Mouse (Mus musculus) left cerebral cortex, adult 18-20 months (tissue): Measurements from ENCODE around the gene Cnnm3. TPM values are rescaled to one million over a fixed set of nuclear protein-coding genes. Genes with fewer than 3 reads are reported as not detected.
"Not testable (repeated sequence)": the region's sequence is repeated elsewhere in the genome, so short reads cannot be mapped to it uniquely, and the experiment has no call there.

ENCODE experiments used
- DNase-seq, 2 experiments: peaks; one replicate each; pipeline ENCODE4 v3.0.0; 2021 to 2022; ENCODE audit warnings: low spot score in 2 of 2, mixed read lengths in 1 of 2
- total RNA-seq, 2 experiments: library from RNA; stranded (reverse); gene quantifications; 2 replicates each; pipeline ENCODE4 v1.2.3; 2021

The Cnnm3 gene
- total RNA-seq, 2 experiments from 2014 or later, result 31.7 to 34.6 TPM

DNA sequence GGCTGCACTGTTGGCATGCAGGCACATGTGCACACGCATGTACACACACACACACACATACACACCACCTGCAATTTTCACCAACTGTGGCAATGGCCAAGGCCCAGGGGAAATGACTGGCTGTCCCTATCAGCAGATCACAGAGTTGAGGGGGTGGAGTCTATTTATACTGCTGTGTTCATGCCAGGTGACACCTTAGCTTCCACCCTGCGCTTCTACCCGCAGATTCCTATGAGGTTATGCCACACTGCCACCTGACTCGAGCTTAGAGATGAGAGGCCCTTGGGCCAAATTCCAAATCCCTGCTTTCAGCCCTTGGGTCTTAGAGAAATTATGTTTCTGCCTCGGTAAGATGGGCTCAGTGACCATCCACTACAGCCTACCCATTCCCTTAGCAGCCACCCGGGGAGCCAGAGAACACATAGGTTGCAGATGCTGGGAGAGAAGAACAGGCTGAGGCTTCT, 23.0 kb downstream of the Cnnm3 start:
- DNase-seq, result no peak

DNA sequence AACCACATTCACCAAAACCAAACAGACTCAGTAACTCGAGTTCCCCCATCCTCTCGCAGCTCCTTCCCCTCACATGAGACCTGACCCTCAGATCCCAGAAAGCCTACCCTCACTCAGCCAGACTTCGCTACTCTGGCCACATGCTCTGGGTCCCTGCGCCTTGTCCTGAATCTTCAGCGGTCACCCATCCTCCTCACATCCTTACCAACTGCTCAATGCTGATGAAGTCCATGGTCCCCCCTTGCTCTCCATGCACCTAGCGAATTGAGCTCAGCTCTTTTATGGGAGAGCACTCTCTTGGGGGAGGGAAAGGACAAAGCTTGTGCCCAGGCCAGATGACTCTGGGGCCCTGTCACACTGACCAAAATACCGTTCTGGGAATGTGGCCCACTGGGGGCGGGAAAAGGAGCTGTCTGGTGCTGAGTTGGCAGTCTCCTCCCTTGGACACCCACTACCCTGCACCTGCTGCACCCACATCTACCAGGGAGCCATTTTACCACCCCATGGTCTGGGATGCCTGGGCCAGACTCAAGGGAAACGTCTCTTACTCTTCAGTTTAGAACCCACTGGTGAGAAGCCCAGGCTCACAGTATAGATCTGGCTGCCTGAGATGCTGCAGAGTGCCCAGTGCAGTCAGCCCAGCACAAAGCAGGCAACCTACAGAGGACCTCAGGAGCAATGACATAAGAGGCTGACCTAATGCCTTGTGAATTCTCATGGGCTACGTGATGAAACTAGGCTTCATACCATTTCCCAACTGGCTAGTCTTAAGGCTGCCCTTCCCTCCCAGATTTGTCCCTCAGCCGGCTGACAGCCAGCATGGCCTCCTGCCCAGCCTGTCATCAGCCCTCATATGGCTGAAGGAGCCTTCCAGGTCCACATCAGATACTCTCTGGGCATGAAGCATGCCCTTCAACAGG, 24.1 kb downstream of the Cnnm3 start:
- DNase-seq, result no peak

DNA sequence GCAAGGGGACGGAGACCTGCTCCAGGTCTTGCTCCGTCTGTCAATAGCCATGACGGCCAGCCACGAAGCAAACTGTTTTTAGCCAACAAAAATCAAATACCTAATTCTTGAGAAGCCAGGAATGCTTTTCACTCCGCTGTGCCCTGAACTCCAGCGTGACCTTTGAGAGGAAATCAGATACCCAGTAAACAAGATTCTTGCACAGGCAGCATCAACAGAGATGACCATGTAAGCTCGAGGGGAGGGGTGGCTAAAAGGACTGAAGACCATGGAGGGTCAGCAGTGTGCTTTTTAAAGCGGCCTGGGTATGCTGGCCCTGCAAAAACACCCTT, 24.7 kb downstream of the Cnnm3 start:
- no peak for DNase-seq

DNA sequence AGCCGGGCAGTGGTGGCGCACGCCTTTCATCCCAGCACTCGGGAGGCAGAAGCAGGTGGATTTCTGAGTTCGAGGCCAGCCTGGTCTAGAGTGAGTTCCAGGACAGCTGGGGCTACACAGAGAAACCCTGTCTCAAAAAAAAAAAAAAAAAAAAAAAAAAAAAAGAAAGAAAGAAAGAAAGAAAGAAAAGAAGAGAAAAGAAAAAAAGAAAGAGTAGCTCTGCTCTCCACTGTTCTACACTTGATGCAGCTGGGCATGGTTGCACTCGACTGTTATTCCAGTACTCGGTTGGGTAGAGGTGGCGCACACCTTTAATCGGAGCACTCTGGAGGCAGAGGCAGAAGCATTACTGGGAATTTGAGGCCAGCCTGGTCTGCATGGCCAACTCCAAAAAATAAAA, 25.1 kb downstream of the Cnnm3 start, which contains the start of gene Ankrd23:
Gene Ankrd23, minus strand, starts transcription at position 101 of the 400 bp plus-strand sequence.
- not testable (repeated sequence) for DNase-seq

DNA sequence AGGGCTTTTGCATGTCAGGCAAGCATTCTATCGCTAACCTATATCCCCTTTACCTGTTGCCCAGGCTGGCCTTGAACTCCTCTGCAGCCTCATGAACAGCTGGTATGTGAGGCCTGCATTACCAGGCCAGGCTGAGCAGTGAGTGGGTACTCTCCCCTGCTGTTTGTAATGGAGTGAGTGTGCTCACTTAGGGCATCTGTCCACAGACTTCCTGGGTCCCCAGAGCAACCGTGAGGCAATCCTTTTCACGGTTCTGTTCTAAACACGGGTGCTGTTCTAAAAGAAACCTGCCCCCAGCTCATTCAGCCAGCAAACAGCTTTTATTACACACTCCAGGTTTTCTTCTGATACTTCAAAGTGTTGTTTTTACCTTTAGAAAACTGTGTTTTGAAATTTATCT, 27.1 kb downstream of the Cnnm3 start:
- DNase-seq, result no peak

DNA sequence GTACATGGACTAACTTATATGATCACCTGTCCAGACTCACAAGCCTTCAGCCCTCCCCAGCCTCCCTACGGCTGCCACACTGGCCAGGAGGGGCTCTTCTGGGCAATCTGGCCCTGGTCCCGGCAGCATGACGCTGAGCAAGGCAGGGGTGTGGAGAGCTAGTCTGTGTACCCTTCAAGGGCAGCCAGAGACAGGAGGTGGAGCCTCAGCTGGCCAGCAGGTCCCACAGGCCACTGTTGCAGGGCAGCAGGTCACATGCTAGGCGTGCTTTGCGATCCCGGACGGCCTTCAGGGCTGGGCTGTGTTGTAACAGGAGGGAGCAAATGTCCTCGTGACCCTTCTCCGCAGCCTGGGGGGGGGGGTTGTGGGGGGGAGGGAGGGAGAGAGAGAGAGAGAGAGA, 27.5 kb downstream of the Cnnm3 start, which contains the start of gene Gm42417:
Gene Gm42417, minus strand, starts transcription at position 244 of the 400 bp plus-strand sequence.
- no peak for DNase-seq

DNA sequence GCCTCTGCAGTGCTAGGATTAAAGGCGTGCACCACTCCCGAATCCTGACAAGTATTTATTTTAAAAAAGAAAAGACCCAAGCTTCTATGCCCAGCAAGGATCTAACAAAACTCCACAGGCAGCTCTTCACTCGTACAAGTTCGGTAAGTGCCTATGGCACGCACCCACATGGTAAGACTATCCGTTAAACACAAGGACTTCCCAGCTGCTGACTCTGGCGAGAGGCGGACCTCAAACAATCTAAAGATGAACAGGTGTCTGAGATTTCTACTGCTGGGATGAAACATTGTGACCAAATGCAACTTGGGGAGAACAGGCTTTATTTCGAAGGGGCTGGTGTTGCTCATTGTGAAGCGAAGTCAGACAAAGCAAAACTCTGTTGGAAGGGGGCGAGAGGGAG, 28.5 kb downstream of the Cnnm3 start:
- DNase-seq, result no peak

DNA sequence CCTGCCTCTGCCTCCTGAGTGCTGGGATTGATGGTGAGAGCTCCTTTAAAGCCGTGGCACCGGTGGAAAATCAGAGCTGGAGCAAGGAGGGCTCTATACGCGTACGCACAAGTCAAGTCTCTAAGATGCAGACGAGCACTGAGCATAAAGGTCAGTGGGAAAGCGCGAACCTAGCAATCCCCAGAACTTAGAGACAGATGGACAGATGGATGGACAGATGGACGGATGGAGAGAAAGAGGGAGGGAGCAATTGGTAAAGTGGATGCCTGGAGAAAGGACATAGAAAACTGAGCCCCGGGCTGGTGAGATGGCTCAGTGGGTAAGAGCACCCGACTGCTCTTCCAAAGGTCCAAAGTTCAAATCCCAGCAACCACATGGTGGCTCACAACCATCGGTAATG, 29.1 kb downstream of the Cnnm3 start:
- DNase-seq, result no peak

DNA sequence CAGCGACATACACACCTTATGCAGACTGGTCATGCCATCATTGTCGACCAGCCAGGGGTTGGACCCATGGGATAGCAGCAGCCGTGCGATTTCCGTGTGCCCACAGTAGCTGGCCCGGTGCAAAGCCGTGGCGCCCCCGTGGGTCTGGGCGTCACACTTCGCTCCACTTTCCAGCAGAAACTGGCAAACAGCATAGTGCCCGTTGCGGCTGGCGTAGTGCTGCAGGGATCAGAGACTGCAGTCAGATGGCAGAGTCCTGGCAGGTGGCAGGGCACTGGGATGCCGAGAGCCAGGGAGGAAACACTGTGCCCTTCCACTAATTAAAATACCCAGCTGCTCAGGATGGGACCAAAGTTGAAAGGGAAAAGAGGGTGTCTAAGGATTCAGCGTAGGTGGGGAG, 30.2 kb downstream of the Cnnm3 start:
- DNase-seq, result no peak

DNA sequence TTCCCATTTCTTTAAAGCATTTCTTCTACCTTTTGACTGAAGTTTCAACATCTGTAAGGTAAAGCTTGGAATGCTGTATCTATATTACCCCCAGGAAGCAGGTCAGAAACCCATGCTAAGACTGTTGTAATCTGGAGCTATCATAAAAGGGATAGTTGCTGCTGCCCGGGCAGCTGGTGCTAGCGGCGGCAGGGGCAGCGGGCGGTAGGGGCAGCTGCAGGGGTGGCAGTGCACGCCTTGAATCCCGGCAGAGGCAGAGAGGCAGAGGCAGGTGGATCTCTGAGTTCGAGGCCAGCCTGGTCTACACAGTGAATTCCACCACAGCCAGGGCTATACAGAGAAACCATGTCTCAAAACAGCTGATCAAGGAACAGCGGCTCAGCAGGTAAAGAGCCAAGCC, 31.3 kb downstream of the Cnnm3 start:
- no peak for DNase-seq

DNA sequence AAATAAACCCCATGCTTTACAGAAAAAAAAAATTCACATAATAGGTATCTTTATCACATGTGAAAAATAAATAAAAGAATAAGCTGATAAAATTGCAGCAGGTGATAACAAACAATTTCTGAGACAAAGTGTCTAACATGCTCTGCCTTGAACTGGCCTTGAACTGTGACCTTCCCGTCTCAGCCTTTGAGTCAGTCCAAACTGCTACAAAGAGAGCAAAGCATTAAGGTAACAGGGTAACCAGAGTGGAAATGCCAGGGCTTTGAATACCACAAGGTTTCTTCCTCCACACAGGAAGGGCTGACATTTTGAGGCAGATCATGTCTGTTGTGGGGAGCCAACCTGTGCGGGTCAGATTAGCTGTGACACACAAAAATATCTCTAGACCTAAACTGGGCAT, 33.7 kb downstream of the Cnnm3 start:
- DNase-seq, result no peak

DNA sequence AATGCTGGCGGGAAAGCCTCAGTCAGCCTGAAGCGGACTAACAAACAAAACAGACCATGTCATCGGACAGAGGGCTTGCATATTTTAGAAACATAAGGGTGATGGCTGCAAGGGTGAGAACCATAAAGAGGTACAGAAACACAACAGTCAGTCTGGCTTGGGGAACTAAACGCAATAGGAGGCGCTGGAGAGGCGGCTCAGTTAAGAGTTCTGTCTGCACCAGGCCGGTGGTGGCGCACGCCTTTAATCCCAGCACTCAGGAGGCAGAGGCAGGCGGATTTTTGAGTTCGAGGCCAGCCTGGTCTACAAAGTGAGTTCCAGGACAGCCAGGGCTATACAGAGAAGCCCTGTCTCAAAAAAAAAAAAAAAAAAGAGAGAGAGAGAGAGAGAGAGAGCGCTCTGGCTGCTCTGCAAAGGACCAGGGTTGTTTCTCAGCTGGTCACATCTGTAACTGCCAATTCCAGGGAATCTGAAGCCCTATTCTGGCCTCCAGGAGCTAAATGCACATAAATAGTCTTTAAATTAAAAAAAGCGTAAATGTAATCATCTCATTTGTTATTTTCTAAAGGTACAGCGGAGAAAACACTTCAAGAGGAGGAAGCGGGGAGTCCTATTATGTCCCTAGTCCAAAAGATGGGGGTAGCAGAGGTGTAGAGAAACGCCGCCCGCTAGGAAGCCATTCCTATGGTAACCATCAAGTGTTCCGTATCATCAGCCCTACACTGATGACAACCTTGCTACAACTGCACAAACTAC, 34.4 kb downstream of the Cnnm3 start:
- no peak for DNase-seq

DNA sequence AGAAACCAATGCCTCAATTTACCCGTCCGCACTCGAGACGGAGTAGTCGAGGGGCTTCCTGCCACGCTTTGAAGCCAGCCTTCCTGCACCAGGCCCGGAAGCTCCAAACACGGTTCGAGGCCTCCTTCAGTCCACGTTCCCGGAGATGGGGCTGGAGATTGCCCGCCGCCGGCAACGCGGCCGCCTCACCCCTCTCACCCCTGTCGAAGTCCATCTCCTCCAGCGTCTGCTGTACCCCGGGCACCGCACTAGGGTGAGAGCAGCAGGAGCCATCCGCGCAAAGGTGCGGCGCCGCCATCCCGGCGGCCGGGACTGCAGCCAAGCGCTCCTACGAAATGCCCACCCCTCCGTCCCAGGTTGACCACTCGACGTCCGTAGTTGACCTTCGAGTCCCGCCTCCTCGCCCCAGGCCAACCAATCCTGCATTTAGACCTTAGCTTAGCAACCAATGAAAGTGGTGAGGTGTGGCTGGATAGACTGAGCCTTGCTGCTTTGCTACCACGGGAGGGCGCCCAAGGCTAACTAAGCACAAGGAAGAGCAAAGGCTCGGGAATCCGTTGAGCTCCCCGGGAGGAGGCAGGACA, 35.3 kb downstream of the Cnnm3 start, which contains the start of gene Ankrd39:
Gene Ankrd39, minus strand, starts transcription at position 558 of the 584 bp plus-strand sequence.
- peak; percentile 97 for DNase-seq

DNA sequence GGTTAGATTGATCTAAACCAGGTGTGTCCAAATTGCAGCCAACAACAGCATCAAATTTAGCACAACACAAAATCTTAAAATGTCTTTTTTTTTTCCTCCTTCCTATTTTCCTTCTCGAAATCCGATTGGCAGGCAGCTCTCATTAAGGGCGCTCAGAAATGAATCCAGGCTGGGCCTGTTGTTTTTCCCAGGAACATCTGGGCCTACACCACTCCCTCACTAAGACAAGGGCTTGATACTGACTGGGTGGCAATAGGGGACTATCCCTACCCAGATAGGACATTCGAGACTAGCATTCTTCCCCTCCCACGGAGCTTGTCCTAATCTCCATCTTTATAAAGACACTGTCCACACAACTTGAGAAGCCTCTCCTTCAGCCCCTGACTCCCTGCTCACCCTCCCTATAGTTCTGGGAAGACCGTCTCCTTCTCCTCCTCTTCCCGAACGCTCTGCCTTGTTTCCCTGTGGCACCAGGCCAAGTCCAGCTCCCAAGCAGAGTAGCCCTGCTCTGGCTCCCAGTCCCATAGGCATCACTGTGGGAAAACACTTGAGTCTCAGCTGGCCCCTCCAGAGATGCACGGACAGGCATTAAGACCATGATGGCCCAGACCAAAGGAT, 36.4 kb downstream of the Cnnm3 start:
- peak in 1 of 2 experiments; percentile 47 for DNase-seq

DNA sequence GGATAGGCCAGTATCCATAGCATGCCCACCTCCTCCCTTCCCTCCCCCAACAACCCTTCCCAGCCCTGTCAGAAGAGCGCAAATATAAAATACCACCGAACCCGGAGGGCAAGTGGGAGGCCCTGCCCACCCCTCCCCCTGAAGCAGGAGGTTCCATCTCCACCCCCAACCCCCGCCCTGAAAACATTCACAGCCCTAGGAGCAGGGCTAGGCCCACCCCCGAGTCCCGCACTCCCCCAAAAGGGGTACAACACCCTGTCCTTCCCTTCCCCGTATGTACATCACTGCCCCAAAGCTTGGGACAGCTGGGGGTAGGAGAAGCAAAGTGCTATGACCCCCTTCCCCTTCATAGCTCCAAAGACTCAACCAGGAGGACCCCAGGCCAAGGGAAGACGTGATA, 37.1 kb downstream of the Cnnm3 start:
- DNase-seq, result no peak

DNA sequence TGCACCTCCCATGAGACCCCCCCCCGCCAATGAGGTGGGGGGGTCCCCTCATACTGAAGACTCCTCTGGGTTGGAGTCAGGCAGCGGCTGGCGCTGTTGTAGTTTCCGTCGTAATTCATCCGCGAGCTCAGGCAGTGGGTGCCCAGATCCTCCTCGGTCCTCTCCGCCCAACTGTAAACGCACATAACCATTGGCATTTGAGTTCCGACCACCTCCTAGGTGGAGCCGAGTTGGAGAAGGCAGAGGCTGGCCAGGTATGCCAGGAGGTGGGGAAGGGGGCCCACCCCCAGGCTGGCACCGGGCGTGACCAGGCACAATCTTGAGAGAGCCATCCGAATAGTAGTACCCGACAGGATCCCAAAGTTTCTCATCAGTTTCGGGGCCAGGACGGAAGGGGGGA, 37.8 kb downstream of the Cnnm3 start:
- DNase-seq, result no peak

DNA sequence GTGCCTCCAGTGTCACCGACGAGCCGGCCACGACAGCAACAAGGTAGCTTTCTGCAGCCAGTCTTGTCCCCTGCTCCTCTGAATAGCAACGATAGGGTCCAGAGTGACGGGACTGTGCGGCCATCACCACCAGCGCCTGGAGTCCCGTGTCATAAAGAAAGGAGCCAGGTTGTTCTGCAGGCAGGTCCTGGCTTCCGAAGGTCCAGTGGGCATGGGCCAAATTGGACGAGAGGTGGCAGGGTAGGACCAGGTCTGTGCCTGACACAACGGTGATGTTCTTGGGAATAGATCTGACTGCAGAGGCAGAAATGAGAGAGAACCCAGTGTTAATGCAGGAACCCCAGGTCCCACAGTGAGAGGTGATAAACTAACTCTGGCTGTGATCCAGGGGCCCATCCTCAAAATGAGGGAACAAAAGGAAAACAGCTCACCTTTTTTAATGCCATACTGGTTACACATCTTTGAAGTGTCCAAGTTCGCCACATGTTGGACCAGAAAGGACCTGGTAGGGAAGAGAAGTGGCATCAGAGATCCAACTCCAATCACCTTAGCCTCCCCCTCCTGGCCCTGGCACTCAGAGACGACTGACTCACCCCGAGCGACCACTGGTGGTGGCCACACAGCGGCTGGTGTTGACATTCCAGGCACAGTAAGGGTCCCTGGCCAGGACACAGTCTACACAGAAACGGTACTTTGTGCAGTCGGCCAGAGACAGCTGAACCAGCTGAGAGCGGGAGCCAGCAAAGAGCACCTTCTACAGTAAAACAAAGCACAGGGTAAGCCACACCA, 38.6 kb downstream of the Cnnm3 start:
- no peak for DNase-seq

DNA sequence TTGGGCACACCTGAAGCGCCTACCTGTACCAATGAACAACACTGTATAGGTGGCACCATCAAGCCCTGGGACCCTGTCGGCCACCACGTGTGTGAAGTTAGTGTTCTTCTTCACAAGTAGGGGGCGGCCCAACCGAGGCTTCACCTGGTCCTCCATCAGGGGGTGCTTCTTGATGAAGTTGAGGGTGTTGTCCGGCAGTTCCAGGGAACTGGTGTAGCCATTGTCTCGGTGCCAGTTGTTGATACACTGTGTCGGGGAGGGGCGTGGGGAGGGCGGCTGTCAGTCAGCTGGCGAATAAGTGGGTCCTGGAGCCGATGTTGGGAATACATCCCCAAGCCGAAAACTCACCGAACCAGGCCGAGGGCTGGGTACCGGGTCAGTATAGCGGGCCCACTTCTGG, 40.2 kb downstream of the Cnnm3 start:
- no peak for DNase-seq

DNA sequence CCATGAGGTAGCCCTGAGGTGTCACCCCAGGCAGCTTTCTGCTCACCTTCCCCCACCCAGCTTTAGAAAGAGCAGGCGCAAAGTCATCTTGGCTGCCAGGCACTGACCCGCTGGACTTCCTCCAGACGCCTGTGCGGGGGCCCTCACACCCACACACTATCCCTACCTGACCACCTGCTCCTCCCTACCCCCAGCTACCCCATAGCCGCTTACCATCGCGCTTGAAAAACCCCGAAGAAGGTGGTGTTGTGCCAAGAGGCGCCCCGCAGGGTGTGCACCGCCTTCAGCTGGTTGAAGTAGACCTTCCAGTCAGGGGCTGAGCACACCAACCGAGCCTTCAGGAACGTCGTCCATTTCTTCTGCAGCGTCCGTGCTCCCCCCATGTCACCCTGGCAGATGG, 40.8 kb downstream of the Cnnm3 start:
- DNase-seq, result no peak

DNA sequence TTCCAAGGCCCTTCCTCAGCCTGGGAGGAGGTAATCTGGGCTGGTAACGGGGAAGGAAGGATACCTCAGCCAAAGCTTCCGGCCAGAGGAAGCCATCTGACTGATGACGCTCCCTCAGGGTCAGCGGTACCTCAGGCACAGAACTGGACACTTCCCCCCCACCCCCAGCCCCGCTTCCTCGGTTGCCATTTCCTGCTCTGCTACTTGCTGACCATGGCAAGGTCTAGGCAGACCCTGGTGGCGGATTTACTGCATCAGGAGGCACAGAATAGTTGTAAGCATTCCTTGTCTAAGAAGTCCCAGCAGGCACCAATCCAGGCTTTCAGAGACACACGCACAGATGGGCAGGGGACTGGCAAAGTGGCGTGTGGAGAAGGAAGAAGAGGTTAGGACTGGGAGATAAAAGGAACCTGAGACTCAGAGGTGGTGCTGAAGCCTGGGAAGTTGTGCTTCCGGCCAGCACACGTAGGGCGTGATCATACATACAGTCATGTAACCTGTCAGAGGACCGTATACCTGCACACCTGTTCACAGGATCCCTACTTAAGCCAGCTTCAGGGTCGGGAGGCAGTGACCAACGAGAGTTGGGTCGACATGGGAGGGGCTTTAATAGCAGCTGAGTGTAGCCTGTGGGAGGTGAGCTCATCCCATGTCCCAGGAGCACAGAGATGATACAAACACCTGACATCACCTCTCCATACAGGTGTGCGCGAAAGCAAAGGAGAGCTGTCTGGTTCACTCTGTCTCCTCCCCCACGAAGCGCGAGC, 43.1 kb downstream of the Cnnm3 start:
- no peak for DNase-seq
